Mouse (Mus musculus) intestine, embryonic 14.5 days (tissue): ENCODE measurements around the gene Unk. TPM values are rescaled to one million over a fixed set of nuclear protein-coding genes. Genes with fewer than 3 reads are reported as not detected.

Experiments used
- ATAC-seq: fragments of 200-750 bp; cut with Nextera tagmentation; replicated peaks from 2 replicates; pipeline ENCODE4 v1.8.0; 2017; ENCODE audit warnings: low read depth, moderate number of reproducible peaks, moderate TSS enrichment, moderate library complexity; ENCODE audit not compliant: low FRiP score, low TSS enrichment
- DNase-seq: peaks from one replicate; pipeline ENCODE4 v3.0.0-alpha.2; 2018; ENCODE audit warnings: low spot score
- H3K27ac ChIP-seq: fragments of 300-500 bp; sonication (generic); 2 replicates; pipeline ENCODE4 v1.5.1; 2014; ENCODE audit warnings: low read depth, mild to moderate bottlenecking, control low read depth
- H3K27me3 ChIP-seq: fragments of 300-500 bp; sonication (generic); replicated peaks from 2 replicates; pipeline ENCODE4 v1.6.1; 2014; ENCODE audit warnings: low read length, control low read depth; ENCODE audit not compliant: control insufficient read depth, insufficient read depth
- H3K36me3 ChIP-seq: fragments of 300-500 bp; sonication (generic); 2 replicates; pipeline ENCODE4 v1.6.1; 2014; ENCODE audit warnings: low read length, control low read depth; ENCODE audit not compliant: control insufficient read depth, insufficient read depth
- H3K4me1 ChIP-seq: fragments of 300-500 bp; sonication (generic); replicated peaks from 2 replicates; pipeline ENCODE4 v1.6.1; 2014; ENCODE audit warnings: low read length, control low read depth, mixed read lengths; ENCODE audit not compliant: control insufficient read depth, insufficient read depth
- H3K4me2 ChIP-seq: fragments of 300-500 bp; sonication (generic); 2 replicates; pipeline ENCODE4 v1.6.1; 2014; ENCODE audit warnings: low read length
- H3K4me3 ChIP-seq: fragments of 300-500 bp; sonication (generic); 2 replicates; pipeline ENCODE4 v1.5.1; 2014; ENCODE audit warnings: low read depth, low read length, control low read depth, mixed read lengths
- H3K9ac ChIP-seq: fragments of 300-500 bp; sonication (generic); 2 replicates; pipeline ENCODE4 v1.6.1; 2014; ENCODE audit warnings: mild to moderate bottlenecking, low read length
- H3K9me3 ChIP-seq: fragments of 300-500 bp; sonication (generic); 2 replicates; pipeline ENCODE4 v1.6.1; 2016; ENCODE audit warnings: low read length, control low read depth; ENCODE audit not compliant: control insufficient read depth
- WGBS: fragments of 180-500 bp; shearing (Covaris S2); extraction: QIAGEN DNeasy Blood & Tissue Kit; methylation state at CpG from one replicate; pipeline ENCODE4 v1.1.7; 2014; 5-methylcytosine and 5-hydroxymethylcytosine counted together
- polyA plus RNA-seq: library from polyadenylated mRNA; unstranded; fragments of >200 nt; fragmentation: Nextera tagmentation; extraction: Ambion mirVana; gene quantifications from 2 replicates; pipeline ENCODE4 v1.2.1, GENCODE M21; 2014

Unk gene
- polyA plus RNA-seq, 1 experiment from 2014 or later: 29.8 TPM

DNA sequence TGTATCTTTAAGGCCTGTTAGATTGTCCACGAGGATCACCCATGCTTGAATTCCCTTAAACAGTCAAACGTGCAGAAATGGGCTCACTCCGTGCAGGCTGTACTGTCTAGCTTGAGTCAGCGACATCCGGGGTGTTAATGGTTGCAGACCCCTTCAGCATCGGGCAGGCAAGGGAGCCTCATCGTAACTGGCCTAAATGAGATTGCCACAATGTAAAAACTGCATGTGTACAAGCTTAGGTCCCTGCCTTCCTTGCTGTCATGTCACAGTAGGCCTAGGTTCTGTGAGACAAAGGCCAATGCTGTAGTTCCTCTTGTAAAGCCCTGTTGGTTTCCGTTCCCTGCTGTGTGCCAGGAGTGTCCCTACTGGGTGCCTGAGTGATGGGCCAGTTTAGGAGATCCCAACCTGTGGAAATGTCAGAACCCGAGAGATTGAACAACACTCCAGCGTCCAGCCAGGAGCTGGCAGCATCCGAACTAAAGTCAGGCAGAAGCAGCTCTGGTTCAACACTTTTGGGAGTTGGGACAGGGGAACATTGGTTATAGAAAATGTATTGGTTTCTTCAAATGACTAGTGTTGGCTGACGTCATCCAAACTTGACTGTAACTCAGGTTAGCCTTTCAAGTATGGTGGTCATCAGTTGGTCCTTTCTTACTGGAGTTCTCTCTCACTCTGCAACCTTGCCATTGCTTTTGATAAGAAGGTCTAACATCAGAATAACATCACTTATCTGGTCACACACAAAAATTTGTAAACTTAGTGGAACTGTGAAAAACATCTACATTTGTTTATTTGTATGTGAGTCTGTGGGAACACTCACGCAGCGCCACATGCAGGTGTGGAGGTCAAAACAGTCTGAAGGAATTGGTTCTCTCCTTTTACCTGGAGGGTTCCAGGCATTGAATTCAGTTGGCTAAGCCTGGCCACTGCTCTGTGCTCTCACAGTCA lies 1.1 kb downstream of the Unk start:
- WGBS: 24% methylated on average over 14 of the region's 14 CpGs
- H3K4me2 ChIP-seq: peak overlapping the region; percentile 61
- H3K4me1 ChIP-seq: peaks cover 12% of the 10 kb centered on the region
- no peak for DNase-seq
- H3K9me3 ChIP-seq: no peaks in the 10 kb centered on the region
- H3K27ac ChIP-seq: peak overlapping the region; percentile 99
- ATAC-seq: peak; percentile 18
- peak overlapping the region; percentile 74 for H3K4me3 ChIP-seq
- H3K9ac ChIP-seq: peak overlapping the region; percentile 99
- H3K36me3 ChIP-seq: no peaks in the 10 kb centered on the region
- H3K27me3 ChIP-seq: no peaks in the 10 kb centered on the region

DNA sequence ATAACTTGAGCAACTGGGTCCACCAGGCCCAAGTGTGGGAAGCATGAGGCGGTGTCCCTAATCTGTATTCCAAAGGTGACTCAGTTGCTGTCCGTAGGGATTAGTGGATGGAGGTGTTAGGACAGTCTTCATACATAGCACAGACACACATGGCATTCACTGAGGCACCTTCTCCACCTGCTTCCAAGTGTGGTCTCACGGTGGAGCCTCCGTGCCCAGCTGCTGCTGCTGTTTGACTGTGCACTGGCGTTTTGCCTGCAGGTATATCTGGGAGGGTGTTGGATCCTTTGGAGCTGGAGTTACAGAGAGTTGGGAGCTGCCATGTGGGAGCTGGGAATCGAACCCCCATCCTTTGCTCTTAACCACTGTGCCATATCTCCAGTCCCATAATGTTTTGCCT lies 4.5 kb downstream of the Unk start:
- Histone ChIP-seq H3K9me3 (no peaks in the 10 kb centered on the region), H3K36me3 (peaks cover 11% of the 10 kb centered on the region), H3K27me3 (no peaks in the 10 kb centered on the region), H3K4me2 (no peak overlapping the region), H3K9ac (no peak overlapping the region), H3K4me1 (peaks cover 11% of the 10 kb centered on the region), H3K27ac (no peak overlapping the region), H3K4me3 (no peak overlapping the region)
- ATAC-seq (no peak), DNase-seq (no peak)
- WGBS: 94% methylated on average over 6 of the region's 6 CpGs

DNA sequence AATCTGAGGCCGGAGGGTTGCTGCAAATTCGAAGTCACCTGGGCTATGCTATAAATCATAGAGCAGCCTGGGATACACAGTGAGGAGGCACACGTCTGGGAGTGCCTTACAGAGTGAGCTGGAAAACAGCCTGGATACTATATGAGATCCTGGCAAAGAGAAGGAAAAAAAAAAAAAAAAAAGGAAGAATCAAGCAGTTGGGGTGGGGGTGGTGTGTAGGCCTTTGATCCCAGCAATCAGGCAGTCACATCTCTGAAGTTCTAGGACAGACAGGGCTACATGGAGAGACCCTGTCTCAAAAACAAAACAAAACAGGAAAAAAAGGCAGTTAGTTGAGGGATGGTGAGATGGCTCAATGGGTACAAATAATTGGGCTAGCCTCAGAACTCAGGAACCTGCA lies 6.5 kb downstream of the Unk start:
- no peak overlapping the region for H3K9ac ChIP-seq
- H3K4me2 ChIP-seq: no peak overlapping the region
- 76% methylated on average over 3 of the region's 3 CpGs for WGBS
- no peak overlapping the region for H3K4me3 ChIP-seq
- ATAC-seq (no peak), DNase-seq (no peak)
- H3K4me1 ChIP-seq: peaks cover 2% of the 10 kb centered on the region; the same call in 1 of the 2 replicates
- H3K9me3 ChIP-seq: no peaks in the 10 kb centered on the region
- H3K27me3 ChIP-seq: no peaks in the 10 kb centered on the region
- peaks cover 27% of the 10 kb centered on the region for H3K36me3 ChIP-seq
- H3K27ac ChIP-seq: no peak overlapping the region

DNA sequence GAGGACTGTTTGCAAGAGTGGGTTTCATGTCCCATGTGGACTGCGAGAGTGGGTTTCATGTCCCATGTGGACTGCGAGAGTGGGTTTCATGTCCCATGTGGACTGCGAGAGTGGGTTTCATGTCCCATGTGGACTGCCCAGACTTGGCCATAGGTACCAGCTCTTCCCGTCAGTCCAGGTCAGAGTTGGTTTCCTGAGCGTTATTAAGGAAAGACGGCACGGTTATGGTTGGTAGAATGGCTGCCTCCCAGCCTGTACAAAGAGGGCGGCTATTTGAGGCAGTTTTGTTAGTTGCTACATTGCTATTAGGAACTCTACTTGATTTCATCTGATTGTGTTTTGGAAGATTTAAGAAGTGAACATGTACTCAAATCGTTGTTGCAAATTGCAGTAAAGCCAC lies 7.7 kb downstream of the Unk start:
- Histone ChIP-seq H3K36me3 (peaks cover 32% of the 10 kb centered on the region), H3K27me3 (no peaks in the 10 kb centered on the region), H3K9ac (no peak overlapping the region), H3K4me2 (no peak overlapping the region), H3K9me3 (no peaks in the 10 kb centered on the region), H3K4me1 (no peaks in the 10 kb centered on the region), H3K27ac (no peak overlapping the region), H3K4me3 (no peak overlapping the region)
- ATAC-seq: no peak
- DNase-seq: no peak
- WGBS: 94% methylated on average over 9 of the region's 9 CpGs

DNA sequence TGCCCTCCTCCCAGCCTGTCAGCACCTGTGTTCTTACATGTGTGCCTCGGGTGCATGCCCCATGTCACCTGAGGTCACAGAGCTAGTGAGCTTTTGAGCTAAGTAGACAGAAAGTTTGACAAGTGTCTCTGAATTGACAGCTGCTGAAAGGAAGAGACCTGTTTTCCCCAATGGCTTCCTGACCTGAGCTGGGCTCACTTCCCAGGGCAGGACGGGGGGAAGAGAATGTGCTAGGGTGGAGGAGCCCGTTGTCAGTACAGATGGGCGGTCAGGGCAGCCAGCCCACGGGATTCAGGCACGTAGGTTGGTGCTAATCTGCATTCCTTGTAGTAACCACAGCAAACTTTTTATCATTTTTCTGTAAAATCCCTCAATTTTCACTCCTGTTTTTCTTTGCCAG lies 10.5 kb downstream of the Unk start:
- WGBS: 86% methylated on average over 6 of the region's 6 CpGs
- no peak for ATAC-seq

DNA sequence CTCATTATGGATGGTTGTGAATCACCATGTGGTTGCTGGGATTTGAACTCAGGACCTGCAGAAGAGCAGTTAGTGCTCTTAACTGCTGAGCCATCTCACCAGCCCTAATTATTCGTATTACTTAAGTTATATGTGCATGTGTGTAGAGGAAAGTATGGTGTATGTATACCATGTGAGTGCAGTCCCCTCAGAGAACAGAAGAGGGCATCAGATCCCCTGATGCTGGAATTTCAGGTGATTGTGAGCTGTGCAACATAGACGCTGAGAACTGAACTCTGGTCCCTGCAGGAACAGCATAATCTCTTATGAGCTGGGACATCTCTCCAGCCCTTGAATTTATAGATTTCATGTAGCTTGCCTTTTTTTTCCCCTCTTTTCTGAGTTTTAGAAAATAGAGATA lies 11.7 kb downstream of the Unk start:
- no peak overlapping the region for H3K4me3 ChIP-seq
- no peak overlapping the region for H3K27ac ChIP-seq
- no peak for DNase-seq
- no peak for ATAC-seq
- no peak overlapping the region for H3K4me2 ChIP-seq
- no peaks in the 10 kb centered on the region for H3K4me1 ChIP-seq
- H3K36me3 ChIP-seq: peaks cover 49% of the 10 kb centered on the region
- H3K9ac ChIP-seq: no peak overlapping the region
- H3K9me3 ChIP-seq: no peaks in the 10 kb centered on the region
- 94% methylated on average over 2 of the region's 2 CpGs for WGBS
- no peaks in the 10 kb centered on the region for H3K27me3 ChIP-seq

More for the DNA sequence above, 10.5 kb downstream of the Unk start:
- Histone ChIP-seq H3K27me3 (no peaks in the 10 kb centered on the region), H3K27ac (no peak overlapping the region), H3K36me3 (peaks cover 42% of the 10 kb centered on the region), H3K4me2 (no peak overlapping the region), H3K9me3 (no peaks in the 10 kb centered on the region), H3K9ac (no peak overlapping the region), H3K4me1 (no peaks in the 10 kb centered on the region), H3K4me3 (no peak overlapping the region)
- DNase-seq: no peak

DNA sequence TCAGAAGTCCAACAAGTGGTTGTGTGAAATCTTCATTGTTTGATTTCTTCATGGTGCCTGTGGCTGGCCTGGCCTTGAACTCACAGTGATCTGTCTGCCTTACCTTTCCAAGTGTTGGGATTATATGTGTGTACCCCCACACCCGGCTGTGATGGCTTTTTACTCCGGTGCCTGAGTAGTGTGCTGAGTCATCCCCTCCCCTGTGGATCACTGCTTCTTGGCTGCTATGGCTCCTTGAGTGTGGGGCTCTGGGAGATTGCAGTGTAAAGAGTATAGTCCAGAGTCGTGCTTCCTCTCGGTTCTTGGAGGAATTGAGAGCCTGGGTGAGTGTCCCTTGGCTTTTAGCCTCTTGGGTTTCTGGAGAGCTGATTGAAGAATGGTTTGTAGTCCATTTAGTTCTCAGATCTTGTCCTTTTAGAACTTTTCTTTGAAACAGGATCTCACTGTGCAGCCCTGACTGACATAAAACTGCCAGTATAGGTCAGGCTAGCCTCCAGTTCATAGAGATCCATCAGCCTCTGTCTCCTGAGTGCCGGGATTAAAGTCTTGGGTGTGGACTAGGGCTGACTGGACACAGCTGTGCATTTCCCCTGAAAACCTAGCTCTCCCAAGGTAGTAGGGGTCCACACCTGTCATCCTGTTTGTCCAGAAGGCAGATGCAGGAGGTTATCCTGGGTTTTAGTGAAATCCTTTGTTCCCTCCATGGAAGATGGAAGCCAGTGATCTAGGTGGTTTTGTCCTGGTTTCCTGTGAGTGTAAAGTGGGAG lies 12.4 kb downstream of the Unk start:
- no peaks in the 10 kb centered on the region for H3K4me1 ChIP-seq
- no peak overlapping the region for H3K27ac ChIP-seq

DNA sequence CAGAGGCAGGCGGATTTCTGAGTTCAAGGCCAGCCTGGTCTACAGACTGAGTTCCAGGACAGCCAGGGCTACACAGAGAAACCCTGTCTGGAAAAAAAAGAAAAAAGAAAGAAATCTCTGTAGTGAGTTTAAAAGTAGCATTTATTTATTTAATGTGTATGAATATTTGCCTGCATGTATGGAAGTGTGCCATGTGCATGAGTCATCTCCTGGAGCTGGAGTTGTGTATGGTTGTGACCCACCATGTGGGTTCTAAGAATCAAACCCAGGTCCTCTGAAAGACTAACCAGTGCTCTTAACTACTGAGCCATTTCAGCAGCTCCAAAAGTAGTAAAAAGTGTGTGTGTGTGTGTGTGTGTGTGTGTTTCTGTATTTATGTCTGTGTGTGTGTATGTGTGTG lies 13.2 kb downstream of the Unk start:
- DNase-seq: no peak
- H3K4me1 ChIP-seq: no peaks in the 10 kb centered on the region
- H3K9ac ChIP-seq: no peak overlapping the region
- peaks cover 64% of the 10 kb centered on the region for H3K36me3 ChIP-seq
- no peak overlapping the region for H3K4me3 ChIP-seq
- H3K27me3 ChIP-seq: no peaks in the 10 kb centered on the region
- no peak overlapping the region for H3K4me2 ChIP-seq
- H3K9me3 ChIP-seq: no peaks in the 10 kb centered on the region
- H3K27ac ChIP-seq: no peak overlapping the region
- 100% methylated on average over 1 of the region's 1 CpGs for WGBS
- ATAC-seq: no peak

More for the DNA sequence above, 12.4 kb downstream of the Unk start:
- Histone ChIP-seq H3K27me3 (no peaks in the 10 kb centered on the region), H3K36me3 (peaks cover 56% of the 10 kb centered on the region), H3K9ac (no peak overlapping the region), H3K9me3 (no peaks in the 10 kb centered on the region), H3K4me3 (no peak overlapping the region), H3K4me2 (no peak overlapping the region)
- 85% methylated on average over 5 of the region's 5 CpGs for WGBS
- ATAC-seq (no peak), DNase-seq (no peak)
